ENCODE assay signal across 23 mouse cellular contexts in genomic region chr14:28820970-28821369, GRCm38 (mm10).
A peak's percentile ranks its signal among the peaks of the same experiment; 100 is the strongest.
DNase-seq lines count a peak whose midpoint lies in the region; ATAC-seq and TF ChIP-seq lines count a peak whose summit lies in the region.
"Had no signal": no experiment of that assay in that cellular context is flagged by ENCODE, and none has a peak within 500 bp of the region (broad histone marks: within the 10 kb centered on the region; RNA-seq: fewer than 3 reads in every experiment).

No protein-coding gene starts in this region.

- no peak overlapping the region for H3K9ac ChIP-seq in midbrain, postnatal 0 days (replicated peaks; ENCODE audit: low read length, poor library complexity, severe bottlenecking)
- H3K9ac ChIP-seq in midbrain, embryonic 13.5 days (replicated peaks): no peak overlapping the region
- H3K9ac ChIP-seq: hindbrain, embryonic 13.5 days; limb, embryonic 12.5 days; liver, postnatal 0 days had no signal

- no peaks in the 10 kb centered on the region for H3K4me1 ChIP-seq in midbrain, postnatal 0 days (ENCODE audit: insufficient read depth, low read length)
- 0 out of 2 replicates have a peak, but pooled peaks cover 3% of the 10 kb centered on the region for H3K4me1 ChIP-seq in midbrain, embryonic 13.5 days (replicated peaks)
- H3K4me1 ChIP-seq: hindbrain, embryonic 13.5 days had no signal

- no peak for ATAC-seq in midbrain, postnatal 0 days (ENCODE audit: low FRiP score)
- ATAC-seq in midbrain, embryonic 13.5 days: no peak
- ATAC-seq: liver, postnatal 0 days; lung, postnatal 0 days had no signal

- no peak for TF ChIP-seq CTCF in midbrain, postnatal 0 days (IDR thresholded peaks at IDR 0.05)

- intact Hi-C loops in heart, postnatal 25 days (cut with DNase I): no loop called here

- no peaks in the 10 kb centered on the region for H3K27me3 ChIP-seq in midbrain, postnatal 0 days (ENCODE audit: insufficient read depth, low read length)
- H3K27me3 ChIP-seq in midbrain, embryonic 13.5 days: no peaks in the 10 kb centered on the region
- H3K27me3 ChIP-seq: hindbrain, embryonic 13.5 days; limb, embryonic 12.5 days had no signal

- no peaks in the 10 kb centered on the region for H3K9me3 ChIP-seq in midbrain, postnatal 0 days (ENCODE audit: low read length)
- H3K9me3 ChIP-seq in midbrain, embryonic 13.5 days: no peaks in the 10 kb centered on the region
- H3K9me3 ChIP-seq: hindbrain, embryonic 13.5 days; limb, embryonic 12.5 days; midbrain, embryonic 10.5 days had no signal

- no peak overlapping the region for H3K4me2 ChIP-seq in midbrain, postnatal 0 days (ENCODE audit: low read depth, low read length, poor library complexity, severe bottlenecking)
- H3K4me2 ChIP-seq in midbrain, embryonic 13.5 days (replicated peaks): no peak overlapping the region
- H3K4me2 ChIP-seq: hindbrain, embryonic 13.5 days; limb, embryonic 12.5 days; liver, embryonic 11.5 days had no signal

- WGBS in midbrain, postnatal 0 days: 62% methylated on average over 5 of the region's 5 CpGs
- 70% methylated on average over 5 of the region's 5 CpGs for WGBS in midbrain, embryonic 13.5 days

- H3K36me3 ChIP-seq in midbrain, postnatal 0 days (ENCODE audit: insufficient read depth, low read length): no peaks in the 10 kb centered on the region
- H3K36me3 ChIP-seq in midbrain, embryonic 13.5 days: no peaks in the 10 kb centered on the region
- H3K36me3 ChIP-seq: hindbrain, embryonic 13.5 days; limb, embryonic 12.5 days; midbrain, embryonic 10.5 days had no signal

- DNase-seq in frontal cortex, adult 2 months (ENCODE audit: extremely low spot score in 1 of 2, low spot score in 1 of 2): peak; percentile 5 to 45
- no peak for DNase-seq in frontal cortex, postnatal 25 days (ENCODE audit: low spot score in 2 of 2)
- peak; percentile 26 for DNase-seq in midbrain, postnatal 0 days (ENCODE audit: low spot score)
- DNase-seq in frontal cortex, postnatal 36 days (ENCODE audit: low spot score in 2 of 2): peak; percentile 7 to 45
- DNase-seq in telencephalon, adult 2 months (ENCODE audit: low read depth, low spot score): peak; percentile 64
- DNase-seq in heart, postnatal 25 days (ENCODE audit: low spot score): no peak
- DNase-seq: adrenal gland, adult 2 months; cerebellum, adult 2 months; cerebellum, postnatal 25 days; gastrocnemius, adult 2 months; heart, postnatal 36 days; kidney, adult 8-10 months; kidney, postnatal 10 days; layer of hippocampus, postnatal 36 days; liver, postnatal 0 days; thymus, adult 2 months; thymus, postnatal 4 days had no signal

- no peak overlapping the region for H3K27ac ChIP-seq in midbrain, postnatal 0 days (ENCODE audit: low read depth, low read length)
- no peak overlapping the region for H3K27ac ChIP-seq in midbrain, embryonic 13.5 days
- H3K27ac ChIP-seq: gastrocnemius, adult 2 months; hindbrain, embryonic 13.5 days; limb, embryonic 12.5 days; midbrain, embryonic 10.5 days had no signal

- H3K4me3 ChIP-seq in midbrain, postnatal 0 days (ENCODE audit: low read depth, low read length): no peak overlapping the region
- no peak overlapping the region for H3K4me3 ChIP-seq in midbrain, embryonic 13.5 days (replicated peaks)
- H3K4me3 ChIP-seq: gastrocnemius, adult 2 months; hindbrain, embryonic 13.5 days; limb, embryonic 12.5 days; midbrain, embryonic 10.5 days had no signal

Comparison
In these comparisons a context has a peak if more than half of its experiments do, and no peak if none do; other contexts are left out.
1. DNase-seq: peak in frontal cortex, adult 2 months (2 of 2), midbrain, postnatal 0 days (single experiment), frontal cortex, postnatal 36 days (2 of 2) and telencephalon, adult 2 months (single experiment); none in frontal cortex, postnatal 25 days (0 of 2) and heart, postnatal 25 days (single experiment).